Mouse (Mus musculus) midbrain, embryonic 15.5 days (tissue): ENCODE results near the gene M1ap. TPM values are rescaled to one million over a fixed set of nuclear protein-coding genes. Genes with fewer than 3 reads are reported as not detected.

Experiments used
- ATAC-seq: fragments of 200-750 bp; cut with Nextera tagmentation; replicated peaks from 2 replicates; pipeline ENCODE4 v1.8.0; 2017; ENCODE audit warnings: moderate TSS enrichment
- H3K27ac ChIP-seq: fragments of 300-500 bp; sonication (generic); 2 replicates; pipeline ENCODE4 v1.5.1; 2015; ENCODE audit warnings: mild to moderate bottlenecking, inconsistent platforms
- H3K27me3 ChIP-seq: fragments of 300-500 bp; sonication (generic); replicated peaks from 2 replicates; pipeline ENCODE4 v1.6.1; 2015; ENCODE audit warnings: inconsistent platforms
- H3K36me3 ChIP-seq: fragments of 300-500 bp; sonication (generic); replicated peaks from 2 replicates; pipeline ENCODE4 v1.6.1; 2015; ENCODE audit warnings: inconsistent platforms
- H3K4me1 ChIP-seq: fragments of 300-500 bp; sonication (generic); 2 replicates; pipeline ENCODE4 v1.6.1; 2015; ENCODE audit warnings: inconsistent platforms
- H3K4me2 ChIP-seq: fragments of 300-500 bp; sonication (generic); 2 replicates; pipeline ENCODE4 v1.6.1; 2015; ENCODE audit warnings: inconsistent platforms, mild to moderate bottlenecking, moderate library complexity
- H3K4me3 ChIP-seq: fragments of 300-500 bp; sonication (generic); 2 replicates; pipeline ENCODE4 v1.5.1; 2015; ENCODE audit warnings: mild to moderate bottlenecking, inconsistent platforms
- H3K9ac ChIP-seq: fragments of 300-500 bp; sonication (generic); 2 replicates; pipeline ENCODE4 v1.6.1; 2015; ENCODE audit warnings: mild to moderate bottlenecking, inconsistent platforms
- H3K9me3 ChIP-seq: fragments of 300-500 bp; sonication (generic); 2 replicates; pipeline ENCODE4 v1.6.1; 2016; ENCODE audit warnings: inconsistent platforms
- WGBS: fragments of 180-500 bp; shearing (Covaris S2); methylation state at CpG from one replicate; pipeline ENCODE4 v1.1.7; 2015; ENCODE audit warnings: mixed read lengths; 5-methylcytosine and 5-hydroxymethylcytosine counted together
- polyA plus RNA-seq: library from polyadenylated mRNA; unstranded; fragments of >200 nt; fragmentation: Nextera tagmentation; extraction: Ambion mirVana; gene quantifications from 2 replicates; pipeline ENCODE4 v1.2.1, GENCODE M21; 2015

The M1ap gene
- polyA plus RNA-seq, 1 experiment from 2014 or later = 0.22 TPM

DNA sequence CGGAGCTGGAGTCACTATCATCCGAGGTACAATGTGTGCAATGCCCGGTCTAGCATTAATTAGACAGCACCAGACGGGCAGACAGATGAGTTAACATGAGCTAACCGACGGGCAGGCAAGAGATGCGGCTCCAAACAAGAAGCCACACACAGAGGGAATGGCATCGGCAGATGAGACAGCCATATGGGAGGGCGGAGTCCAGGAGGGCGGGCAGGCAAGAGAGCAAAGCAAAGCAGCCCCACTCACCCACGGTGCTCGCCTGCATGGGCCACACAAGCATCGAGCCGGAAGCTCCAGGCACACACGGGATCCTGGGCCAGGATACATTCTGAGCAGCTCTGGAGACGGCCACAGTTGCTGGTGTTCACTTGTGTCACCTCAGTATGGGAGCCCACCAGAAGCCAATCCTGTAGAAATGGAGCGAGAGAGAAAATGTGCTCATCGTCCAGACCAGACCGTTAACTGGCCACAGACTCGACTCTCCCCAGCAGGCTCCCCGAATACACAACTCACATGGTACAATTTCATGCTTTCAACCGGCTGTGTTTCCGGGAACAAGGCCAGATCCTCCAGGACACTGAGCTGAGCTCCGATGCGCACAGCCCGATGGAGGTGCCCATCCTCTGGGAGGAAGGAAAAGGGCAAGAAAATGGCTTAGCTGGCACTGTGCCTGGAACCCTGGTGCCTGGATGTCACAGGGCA lies 29.5 kb upstream of the M1ap start:
- peaks cover 14% of the 10 kb centered on the region; the same call in 1 of the 2 replicates for H3K36me3 ChIP-seq
- ATAC-seq = peak; percentile 25; the same call in 1 of the 2 replicates
- H3K27ac ChIP-seq = no peak overlapping the region
- no peak overlapping the region for H3K4me2 ChIP-seq
- H3K4me3 ChIP-seq = no peak overlapping the region
- no peaks in the 10 kb centered on the region for H3K27me3 ChIP-seq
- 70% methylated on average over 26 of the region's 26 CpGs for WGBS
- H3K4me1 ChIP-seq = no peaks in the 10 kb centered on the region
- H3K9me3 ChIP-seq = no peaks in the 10 kb centered on the region
- no peak overlapping the region for H3K9ac ChIP-seq

DNA sequence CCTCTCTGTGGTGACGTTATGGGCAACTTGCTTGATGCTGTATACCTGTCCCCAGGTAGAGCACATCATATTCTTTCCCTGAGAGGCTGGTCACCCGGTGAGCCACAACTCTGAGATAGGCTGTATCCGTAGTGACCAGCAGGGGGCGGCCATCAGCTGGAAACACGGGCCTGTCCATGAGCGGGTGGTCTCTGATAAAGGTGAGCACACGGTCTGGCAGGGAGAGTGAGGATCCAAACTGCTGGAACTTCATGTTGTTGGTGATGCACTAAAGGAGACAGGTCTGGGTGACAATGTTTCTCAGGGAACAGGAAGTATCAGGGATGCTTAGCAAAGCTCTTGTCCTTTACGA lies 28.9 kb upstream of the M1ap start:
- Histone ChIP-seq H3K9me3 (no peaks in the 10 kb centered on the region), H3K36me3 (peaks cover 18% of the 10 kb centered on the region; the same call in 1 of the 2 replicates), H3K27me3 (no peaks in the 10 kb centered on the region), H3K4me1 (no peaks in the 10 kb centered on the region), H3K9ac (no peak overlapping the region), H3K4me3 (no peak overlapping the region), H3K4me2 (no peak overlapping the region), H3K27ac (no peak overlapping the region)
- ATAC-seq = peak; percentile 58; the same call in 1 of the 2 replicates
- WGBS = 21% methylated on average over 8 of the region's 8 CpGs

DNA sequence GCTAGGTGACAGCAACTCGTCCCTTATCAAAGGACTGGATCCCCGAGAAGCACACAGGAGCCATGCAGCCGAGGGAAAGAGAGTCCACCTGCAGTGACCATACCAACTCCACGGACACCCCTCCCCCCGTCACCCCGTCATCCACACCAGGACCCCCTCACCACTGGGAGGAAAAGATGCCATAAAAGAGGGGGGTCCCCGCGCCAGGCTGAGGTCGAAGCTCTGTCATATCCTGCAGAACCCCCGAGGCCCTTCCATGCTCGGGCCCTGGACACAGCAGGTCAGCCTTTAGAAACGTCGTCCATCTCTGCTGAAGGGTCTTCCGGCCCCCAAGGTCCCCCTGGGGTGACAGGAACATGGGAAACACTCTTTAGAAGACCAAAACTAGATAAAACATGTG lies 28.3 kb upstream of the M1ap start:
- H3K36me3 ChIP-seq = peaks cover 16% of the 10 kb centered on the region; the same call in 1 of the 2 replicates
- 84% methylated on average over 14 of the region's 14 CpGs for WGBS
- no peak overlapping the region for H3K4me2 ChIP-seq
- no peak overlapping the region for H3K9ac ChIP-seq
- H3K4me1 ChIP-seq = no peaks in the 10 kb centered on the region
- no peak for ATAC-seq
- no peak overlapping the region for H3K4me3 ChIP-seq
- no peak overlapping the region for H3K27ac ChIP-seq
- H3K9me3 ChIP-seq = no peaks in the 10 kb centered on the region
- no peaks in the 10 kb centered on the region for H3K27me3 ChIP-seq

DNA sequence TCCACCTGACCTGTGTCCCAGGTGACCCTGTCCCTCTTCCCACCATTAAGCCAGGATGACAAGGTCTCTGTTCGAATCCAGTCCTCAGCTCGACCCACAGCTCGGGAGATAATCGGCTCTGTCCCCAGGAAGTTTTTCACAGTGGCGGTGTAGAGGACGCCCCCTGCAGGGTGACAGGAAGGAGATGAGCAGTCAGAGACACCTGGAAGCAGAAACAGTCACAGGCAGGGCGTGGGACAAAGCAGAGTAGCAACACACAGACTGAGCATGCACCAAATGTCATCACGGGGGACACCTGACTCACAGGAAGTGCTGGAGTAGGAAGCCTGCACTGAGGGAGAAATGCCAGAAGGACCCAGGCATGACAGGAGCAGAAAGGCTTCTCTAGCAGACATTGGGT lies 27.2 kb upstream of the M1ap start:
- no peaks in the 10 kb centered on the region for H3K4me1 ChIP-seq
- H3K9me3 ChIP-seq = no peaks in the 10 kb centered on the region
- ATAC-seq = no peak
- no peak overlapping the region for H3K27ac ChIP-seq
- no peaks in the 10 kb centered on the region for H3K27me3 ChIP-seq
- no peak overlapping the region for H3K4me3 ChIP-seq
- peaks cover 22% of the 10 kb centered on the region; the same call in 1 of the 2 replicates for H3K36me3 ChIP-seq
- no peak overlapping the region for H3K4me2 ChIP-seq
- H3K9ac ChIP-seq = no peak overlapping the region
- 67% methylated on average over 8 of the region's 8 CpGs for WGBS

DNA sequence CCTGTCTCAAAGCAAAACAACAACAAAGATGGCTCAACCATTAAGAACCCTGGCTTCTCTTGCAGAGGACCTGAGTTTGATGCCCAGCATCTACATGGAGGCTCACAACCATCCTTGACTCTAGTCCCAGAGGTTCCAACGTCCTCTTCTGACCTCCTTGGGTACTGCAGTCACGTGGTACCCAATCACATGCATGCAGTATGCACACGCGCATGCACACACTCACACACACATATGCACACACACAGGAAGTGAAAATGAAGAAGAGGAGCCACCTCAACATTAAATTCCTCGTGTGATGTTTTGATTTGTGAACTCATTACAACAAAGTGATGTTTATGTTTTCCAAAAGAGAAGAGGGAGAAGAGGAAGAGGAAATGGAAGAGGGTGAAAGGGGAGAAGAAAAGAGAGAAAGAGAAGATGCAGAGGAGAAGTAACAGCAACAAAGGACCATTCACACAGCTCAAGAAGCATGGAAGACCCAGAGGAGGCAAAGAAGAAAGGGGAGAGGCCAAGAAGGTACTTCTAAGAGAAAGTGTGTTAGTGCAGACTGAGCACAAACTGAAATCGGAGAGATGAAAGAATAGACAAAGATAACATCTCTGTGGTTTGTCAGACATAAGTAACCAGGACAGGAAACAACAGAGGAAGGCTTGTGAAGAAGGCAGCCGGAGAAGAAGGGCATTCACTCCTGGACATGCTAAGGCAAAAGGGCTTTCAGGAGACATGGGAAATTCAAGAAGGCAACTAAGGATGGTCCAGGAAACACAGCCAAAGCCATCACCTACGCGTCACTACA lies 25.1 kb upstream of the M1ap start:
- no peak overlapping the region for H3K27ac ChIP-seq
- no peak for ATAC-seq
- no peaks in the 10 kb centered on the region for H3K9me3 ChIP-seq
- H3K9ac ChIP-seq = no peak overlapping the region
- no peaks in the 10 kb centered on the region for H3K4me1 ChIP-seq
- no peaks in the 10 kb centered on the region for H3K27me3 ChIP-seq
- H3K4me3 ChIP-seq = no peak overlapping the region
- H3K4me2 ChIP-seq = no peak overlapping the region
- H3K36me3 ChIP-seq = peaks cover 22% of the 10 kb centered on the region; the same call in 1 of the 2 replicates
- WGBS = 80% methylated on average over 9 of the region's 9 CpGs

DNA sequence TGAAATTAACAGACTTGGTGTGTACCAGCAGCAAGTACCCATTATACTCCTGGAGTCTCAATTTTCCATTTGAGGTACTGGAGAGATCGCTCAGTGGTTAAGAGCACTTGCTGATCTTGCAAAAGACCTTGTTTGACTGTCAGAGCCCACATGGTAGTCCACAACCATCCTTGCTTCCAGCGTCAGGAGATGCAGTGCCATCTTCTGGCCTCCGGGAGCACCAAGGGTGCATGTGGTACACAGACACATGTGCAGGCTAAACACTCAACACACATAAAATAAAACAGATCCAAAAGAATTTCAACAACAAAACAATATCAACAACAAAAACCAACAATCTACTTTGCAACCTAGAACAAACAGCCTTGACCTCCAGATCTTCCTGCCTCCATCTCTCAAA lies 21.7 kb upstream of the M1ap start:
- H3K9ac ChIP-seq = no peak overlapping the region
- no peak overlapping the region for H3K4me2 ChIP-seq
- peaks cover 16% of the 10 kb centered on the region; the same call in 1 of the 2 replicates for H3K36me3 ChIP-seq
- H3K27ac ChIP-seq = no peak overlapping the region
- no peaks in the 10 kb centered on the region for H3K9me3 ChIP-seq
- 56% methylated on average over 3 of the region's 3 CpGs for WGBS
- ATAC-seq = no peak
- no peaks in the 10 kb centered on the region for H3K4me1 ChIP-seq
- no peaks in the 10 kb centered on the region for H3K27me3 ChIP-seq
- no peak overlapping the region for H3K4me3 ChIP-seq

DNA sequence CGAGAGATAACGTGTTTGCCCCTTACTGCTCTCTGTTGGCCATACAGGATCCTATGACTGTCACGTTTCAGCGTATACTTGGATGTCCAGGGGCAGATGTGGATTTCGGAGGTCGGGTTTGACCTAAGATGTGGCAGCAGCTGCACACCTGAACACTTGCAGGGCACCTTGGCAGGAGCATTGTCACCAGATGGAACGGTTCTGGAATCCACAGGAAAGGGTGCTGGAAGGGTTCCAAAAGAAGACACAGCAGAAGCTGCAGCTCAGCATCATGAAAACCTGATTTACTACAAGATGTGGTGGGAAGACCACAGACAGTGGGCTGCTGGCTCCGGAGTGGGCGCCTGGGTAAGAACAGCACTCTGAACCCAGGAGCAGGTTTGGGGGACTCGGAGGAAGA lies 20.6 kb upstream of the M1ap start:
- no peak overlapping the region for H3K4me3 ChIP-seq
- H3K36me3 ChIP-seq = peaks cover 23% of the 10 kb centered on the region
- no peak overlapping the region for H3K9ac ChIP-seq
- no peak overlapping the region for H3K27ac ChIP-seq
- H3K4me2 ChIP-seq = no peak overlapping the region
- H3K4me1 ChIP-seq = no peaks in the 10 kb centered on the region
- no peaks in the 10 kb centered on the region for H3K27me3 ChIP-seq
- ATAC-seq = no peak
- WGBS = 82% methylated on average over 10 of the region's 10 CpGs
- no peaks in the 10 kb centered on the region for H3K9me3 ChIP-seq

DNA sequence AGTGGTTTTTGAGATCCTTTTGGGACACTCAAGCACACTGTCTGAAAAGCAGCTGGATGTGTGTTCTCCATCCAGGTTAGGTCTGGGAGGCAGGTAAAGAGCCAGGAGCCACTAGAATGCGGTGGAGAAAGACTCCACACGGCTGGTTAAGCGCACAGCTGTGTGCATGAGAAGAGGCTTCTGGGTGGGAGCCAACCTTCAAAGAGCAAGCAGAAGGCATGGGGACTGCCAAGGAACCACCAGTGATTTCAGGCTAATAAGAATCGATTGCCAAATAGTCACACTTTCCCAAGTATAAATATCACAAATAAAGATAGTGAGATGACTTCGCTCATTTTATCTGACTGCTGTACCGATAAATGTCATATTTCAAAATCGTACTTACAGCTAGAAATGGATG lies 20.2 kb upstream of the M1ap start:
- WGBS = 86% methylated on average over 7 of the region's 7 CpGs
- Histone ChIP-seq H3K27ac (no peak overlapping the region), H3K4me2 (no peak overlapping the region), H3K27me3 (no peaks in the 10 kb centered on the region), H3K4me3 (no peak overlapping the region), H3K9me3 (no peaks in the 10 kb centered on the region), H3K36me3 (peaks cover 27% of the 10 kb centered on the region), H3K9ac (no peak overlapping the region), H3K4me1 (no peaks in the 10 kb centered on the region)
- no peak for ATAC-seq

DNA sequence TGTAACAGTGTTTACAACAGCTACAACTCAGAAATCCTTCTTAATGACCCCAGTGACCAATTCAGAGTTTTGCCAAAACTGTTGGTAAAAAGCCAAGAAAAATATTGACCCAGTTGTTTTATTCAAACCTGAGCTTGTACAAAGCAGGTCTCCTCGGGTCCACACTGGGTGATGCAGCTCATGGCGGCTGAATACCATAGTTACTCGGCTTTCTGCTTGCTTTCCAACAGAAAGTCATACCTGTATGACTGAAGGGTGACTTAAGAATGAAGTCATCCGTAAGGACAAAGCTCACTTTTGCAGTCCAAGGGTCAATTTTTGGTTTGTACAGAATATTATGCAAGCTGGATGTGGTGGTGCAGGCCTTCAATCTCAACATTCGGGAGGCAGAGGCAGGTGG lies 19.1 kb upstream of the M1ap start:
- H3K27me3 ChIP-seq = no peaks in the 10 kb centered on the region
- WGBS = 85% methylated on average over 5 of the region's 5 CpGs
- no peaks in the 10 kb centered on the region for H3K4me1 ChIP-seq
- no peak for ATAC-seq
- no peaks in the 10 kb centered on the region for H3K9me3 ChIP-seq
- no peak overlapping the region for H3K9ac ChIP-seq
- H3K4me2 ChIP-seq = no peak overlapping the region
- peaks cover 36% of the 10 kb centered on the region for H3K36me3 ChIP-seq
- no peak overlapping the region for H3K4me3 ChIP-seq
- H3K27ac ChIP-seq = no peak overlapping the region

DNA sequence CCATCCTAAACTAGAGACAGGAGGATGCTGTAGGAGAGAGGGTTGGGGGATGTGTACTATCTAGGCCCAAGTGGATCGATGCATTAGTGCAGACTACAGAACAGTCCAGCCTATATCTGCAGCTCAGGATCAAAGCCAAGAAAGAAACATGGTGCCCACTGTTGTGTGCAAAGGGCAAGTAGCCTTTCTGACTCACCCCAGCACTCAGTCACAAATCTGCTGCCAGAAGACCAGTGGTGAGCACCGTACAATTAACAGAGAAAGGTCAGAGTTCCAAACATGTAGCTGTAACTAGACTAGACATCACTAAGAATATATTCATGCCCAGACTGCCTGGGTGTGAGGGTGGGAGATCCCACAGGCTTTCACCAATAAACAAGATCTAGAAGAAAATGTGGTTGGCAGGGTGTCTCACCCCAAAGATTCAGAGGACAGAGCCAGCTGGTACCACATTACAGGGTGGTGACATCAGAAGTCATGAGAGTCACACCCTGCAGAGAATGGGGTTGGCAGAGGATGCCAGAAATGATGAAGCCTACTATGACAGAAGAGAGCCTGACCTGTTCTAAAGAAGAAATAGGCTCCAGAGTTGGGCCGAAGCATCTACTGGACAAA lies 12.0 kb upstream of the M1ap start:
- 95% methylated on average over 3 of the region's 3 CpGs for WGBS
- Histone ChIP-seq H3K9me3 (no peaks in the 10 kb centered on the region), H3K4me3 (no peak overlapping the region), H3K9ac (no peak overlapping the region), H3K4me1 (peaks cover 8% of the 10 kb centered on the region), H3K27ac (no peak overlapping the region), H3K36me3 (peaks cover 31% of the 10 kb centered on the region), H3K4me2 (no peak overlapping the region), H3K27me3 (no peaks in the 10 kb centered on the region)
- no peak for ATAC-seq

DNA sequence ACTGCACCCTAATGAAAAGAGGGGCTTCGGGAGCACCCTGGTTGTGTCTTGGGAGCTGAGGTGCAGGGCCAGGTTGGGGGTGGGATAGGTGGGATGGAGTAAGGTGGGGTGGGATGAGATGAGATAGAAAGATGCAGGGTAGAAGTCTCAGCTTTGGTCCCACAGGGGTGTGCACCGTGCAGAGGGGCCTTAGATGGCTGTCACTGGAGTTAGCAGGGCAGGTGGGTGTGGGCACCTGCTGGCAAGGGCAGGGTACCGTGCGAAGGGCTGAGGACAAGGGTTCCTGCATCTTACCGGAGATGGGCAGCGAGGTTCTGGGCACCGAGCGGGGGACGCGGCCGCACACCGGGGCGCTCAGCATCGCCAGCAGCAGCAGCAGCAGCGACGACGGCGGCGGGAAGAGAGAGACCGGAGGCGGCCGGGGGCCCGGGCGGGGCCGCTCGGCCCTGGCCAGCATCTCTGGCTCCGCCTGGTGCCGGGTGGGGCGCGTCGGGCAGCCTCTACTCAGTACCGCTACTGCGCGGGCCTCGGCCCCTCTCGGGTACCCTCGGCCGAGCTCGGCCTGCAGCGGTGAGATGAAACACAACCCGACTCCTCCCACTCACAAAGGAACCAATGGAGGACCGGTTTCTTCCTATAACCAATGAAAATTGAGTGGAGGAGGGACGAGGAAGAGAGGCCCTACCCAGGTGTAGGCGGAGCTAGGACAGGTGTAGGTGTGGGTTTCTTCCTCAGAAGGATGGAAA lies 7.4 kb upstream of the M1ap start, which contains the start of gene Sema4f:
Gene Sema4f (minus strand): TSS at position 603 of the 746 bp plus-strand sequence.
- 3% methylated on average over 42 of the region's 44 CpGs for WGBS
- peak; percentile 100 for ATAC-seq

DNA sequence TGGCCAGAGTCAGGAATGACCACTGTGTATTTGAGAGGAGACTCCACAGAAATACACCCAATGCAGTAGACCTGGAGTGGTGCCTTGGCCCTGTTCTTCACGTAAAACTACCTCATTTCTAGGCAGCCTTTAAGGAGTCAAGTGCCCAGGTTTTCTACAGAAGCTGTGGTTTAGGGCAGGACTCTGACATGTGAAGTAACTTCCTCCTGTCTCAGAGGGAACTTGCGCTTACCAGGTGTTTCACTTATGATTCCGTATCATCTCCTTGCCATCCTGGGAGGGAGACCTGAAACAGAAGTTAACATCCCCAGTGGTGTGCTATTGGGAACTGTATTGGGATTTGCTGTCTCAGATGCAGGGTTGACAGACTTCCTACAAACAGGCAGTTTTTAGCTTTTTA lies 5.9 kb upstream of the M1ap start:
- H3K9me3 ChIP-seq = no peaks in the 10 kb centered on the region
- no peak for ATAC-seq
- H3K4me2 ChIP-seq = no peak overlapping the region
- H3K4me3 ChIP-seq = no peak overlapping the region
- no peaks in the 10 kb centered on the region for H3K27me3 ChIP-seq
- no peak overlapping the region for H3K9ac ChIP-seq
- 77% methylated on average over 3 of the region's 3 CpGs for WGBS
- H3K36me3 ChIP-seq = no peaks in the 10 kb centered on the region
- peaks cover 8% of the 10 kb centered on the region for H3K4me1 ChIP-seq
- no peak overlapping the region for H3K27ac ChIP-seq

More for the DNA sequence above, 7.4 kb upstream of the M1ap start, which contains the start of gene Sema4f:
- Histone ChIP-seq H3K27me3 (no peaks in the 10 kb centered on the region), H3K4me3 (peak within 1 kb of the TSS; percentile 82), H3K9ac (peak within 1 kb of the TSS; percentile 98), H3K27ac (peak within 1 kb of the TSS; percentile 77), H3K9me3 (no peaks in the 10 kb centered on the region), H3K36me3 (no peaks in the 10 kb centered on the region), H3K4me1 (peaks cover 8% of the 10 kb centered on the region), H3K4me2 (peak within 1 kb of the TSS; percentile 72)
